Mouse (Mus musculus): ENCODE measurements at regions not wholly inside any gene's neighbourhood (a gene's known extent, or its start where the extent isn't known, plus 50 kb on each side); places are given as distances from the start of the nearest gene placed in this dataset.

GRCm38 (mm10) chr8:44024028-44024427, 314.2 kb upstream of the Adam34 start:
- Histone ChIP-seq H3K4me3 (ENCODE audit: insufficient read depth, low read length) (no peak overlapping the region), H3K27ac (ENCODE audit: insufficient read depth, low read length) (no peak overlapping the region), H3K4me1 (ENCODE audit: control insufficient read depth, insufficient read depth, low read length) (no peaks in the 10 kb centered on the region)
- no peak for TF ChIP-seq CTCF (IDR thresholded peaks at IDR 0.05; ENCODE audit: extremely low read depth, insufficient read depth, low read length)
- no peak for TF ChIP-seq POLR2A (IDR thresholded peaks at IDR 0.05; ENCODE audit: extremely low read depth, insufficient read depth, low read length)

All from cortical plate, adult 2 months (tissue).